Mouse (Mus musculus) E14TG2a.4 (cell line): ENCODE measurements around the gene Fam206a.

Experiments
- CTCF ChIP-seq: conservative IDR thresholded peaks from 2 replicates; pipeline ENCODE4 v1.5.1; 2014; ENCODE audit warnings: low read length
- NANOG ChIP-seq: IDR thresholded peaks from 2 replicates; pipeline ENCODE4 v1.6.1; 2014; ENCODE audit warnings: borderline replicate concordance, low read length, mixed read lengths

- no peak for TF ChIP-seq CTCF
- TF ChIP-seq NANOG, result no peak
Measured at GRCm38 (mm10) chr4:56828932-56829331, 26.8 kb downstream of the Fam206a start.
